Mouse (Mus musculus): ENCODE measurements around the gene Cdh9. TPM values are rescaled to one million over a fixed set of nuclear protein-coding genes. Genes with fewer than 3 reads are reported as not detected.

The Cdh9 gene
- not detected in 2 replicates for total RNA-seq (2015; ENCODE audit: low replicate concordance)
- not detected in 2 replicates for total RNA-seq (2017; ENCODE audit: low replicate concordance)

- no peak for ATAC-seq (replicated peaks; ENCODE audit: low FRiP score, poor library complexity, severe bottlenecking)
Measured at GRCm38 (mm10) chr15:16728470-16729011, at the start of gene Cdh9. Gene Cdh9, plus strand, starts transcription at chr15:16728756.

DNA sequence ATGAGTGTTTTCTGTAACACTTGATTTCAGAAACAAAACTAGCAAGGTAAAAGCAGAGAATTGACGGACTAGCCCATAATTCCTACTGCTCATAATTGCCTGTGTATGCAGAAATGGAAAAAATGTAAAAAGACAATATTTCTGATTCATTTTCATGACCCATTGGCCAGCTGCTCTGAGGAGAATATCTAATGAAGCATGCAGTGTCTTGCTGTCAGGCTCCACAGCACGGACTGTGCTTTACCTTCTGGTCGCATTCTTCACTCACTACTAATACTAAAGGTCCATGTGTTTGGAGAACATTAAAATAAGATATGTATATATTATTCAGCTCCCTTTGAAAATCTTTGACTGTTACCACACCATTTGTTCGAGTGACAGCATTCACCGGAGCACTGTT, 49.5 kb upstream of the Cdh9 start:
- no peak for ATAC-seq (replicated peaks; ENCODE audit: low FRiP score, poor library complexity, severe bottlenecking)

GRCm38 (mm10) chr15:16699821-16700220, 28.7 kb upstream of the Cdh9 start:
- no peak for ATAC-seq (replicated peaks; ENCODE audit: low FRiP score, poor library complexity, severe bottlenecking)

- no peak for ATAC-seq (replicated peaks; ENCODE audit: low FRiP score, poor library complexity, severe bottlenecking)
Measured at GRCm38 (mm10) chr15:16702340-16702739, 26.2 kb upstream of the Cdh9 start.

- ATAC-seq (replicated peaks; ENCODE audit: low FRiP score, poor library complexity, severe bottlenecking), result no peak
Measured at GRCm38 (mm10) chr15:16739088-16739487, 10.5 kb downstream of the Cdh9 start.

DNA sequence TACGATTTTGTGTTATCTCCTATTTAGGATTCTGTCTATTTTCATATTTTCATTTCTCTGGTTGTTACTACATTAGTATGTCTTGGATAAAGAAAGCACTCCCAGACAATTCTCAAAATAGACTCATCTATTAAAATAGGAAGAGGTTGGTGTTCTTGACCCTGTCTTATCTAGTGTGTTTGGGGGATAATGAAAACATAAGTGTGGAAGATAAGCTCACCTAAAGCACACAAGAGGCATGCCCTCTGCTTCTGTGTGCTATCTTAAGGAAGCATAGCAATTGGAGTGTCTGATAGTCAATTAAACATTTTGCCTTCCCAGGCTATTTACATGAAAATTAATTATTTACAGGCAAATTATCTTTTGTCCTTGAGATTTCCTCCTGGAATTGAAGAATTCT, 18.1 kb downstream of the Cdh9 start:
- ATAC-seq (replicated peaks; ENCODE audit: low FRiP score, poor library complexity, severe bottlenecking), result no peak

DNA sequence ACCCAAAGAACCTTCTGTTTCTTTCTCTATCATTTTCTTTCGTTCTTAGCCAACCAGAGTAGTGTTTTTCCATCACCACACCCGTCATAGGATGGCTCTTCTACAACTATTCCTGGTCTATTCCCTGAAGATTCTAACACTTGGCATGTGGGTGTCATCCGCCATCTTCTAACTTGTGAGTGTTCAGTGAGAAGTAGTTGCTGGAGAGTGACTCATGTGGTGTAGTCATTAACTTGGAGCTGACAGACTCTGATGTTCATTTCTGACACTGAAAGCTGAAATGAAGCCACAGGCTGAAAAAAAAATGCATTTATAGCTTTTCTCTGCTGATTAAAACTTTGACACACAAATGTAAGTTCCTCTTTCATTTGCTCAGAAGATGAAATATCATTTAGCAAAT, 34.7 kb downstream of the Cdh9 start:
- ATAC-seq (replicated peaks; ENCODE audit: low FRiP score, poor library complexity, severe bottlenecking), result no peak

GRCm38 (mm10) chr15:16784575-16784974, 56.0 kb downstream of the Cdh9 start:
- ATAC-seq (replicated peaks; ENCODE audit: low FRiP score, poor library complexity, severe bottlenecking), result no peak

- no peak for ATAC-seq (replicated peaks; ENCODE audit: low FRiP score, poor library complexity, severe bottlenecking)
Measured at GRCm38 (mm10) chr15:16792857-16793256, 64.3 kb downstream of the Cdh9 start.

DNA sequence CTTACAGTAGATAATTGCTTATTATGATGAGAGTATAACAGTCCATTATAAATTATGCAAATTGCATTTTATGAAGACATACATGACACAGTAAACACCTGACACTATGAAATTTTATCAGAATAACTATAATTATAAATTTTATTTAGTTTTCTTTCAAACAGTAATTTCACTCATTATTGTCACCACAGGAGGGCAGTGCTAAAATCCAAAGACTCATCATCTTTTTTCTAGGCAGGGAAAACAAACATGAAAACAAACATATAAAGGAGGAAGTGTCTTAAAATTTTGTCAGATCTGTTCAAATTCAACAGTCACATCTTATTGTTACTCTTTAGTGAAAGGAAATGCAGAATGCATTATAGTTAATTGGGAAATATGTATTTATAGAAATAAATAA, 72.7 kb downstream of the Cdh9 start:
- ATAC-seq (replicated peaks; ENCODE audit: low FRiP score, poor library complexity, severe bottlenecking), result no peak

- ATAC-seq (replicated peaks; ENCODE audit: low FRiP score, poor library complexity, severe bottlenecking), result no peak
Measured at GRCm38 (mm10) chr15:16810787-16811186, 82.2 kb downstream of the Cdh9 start.

GRCm38 (mm10) chr15:16814035-16814434, 85.5 kb downstream of the Cdh9 start:
- ATAC-seq (replicated peaks; ENCODE audit: low FRiP score, poor library complexity, severe bottlenecking), result no peak

DNA sequence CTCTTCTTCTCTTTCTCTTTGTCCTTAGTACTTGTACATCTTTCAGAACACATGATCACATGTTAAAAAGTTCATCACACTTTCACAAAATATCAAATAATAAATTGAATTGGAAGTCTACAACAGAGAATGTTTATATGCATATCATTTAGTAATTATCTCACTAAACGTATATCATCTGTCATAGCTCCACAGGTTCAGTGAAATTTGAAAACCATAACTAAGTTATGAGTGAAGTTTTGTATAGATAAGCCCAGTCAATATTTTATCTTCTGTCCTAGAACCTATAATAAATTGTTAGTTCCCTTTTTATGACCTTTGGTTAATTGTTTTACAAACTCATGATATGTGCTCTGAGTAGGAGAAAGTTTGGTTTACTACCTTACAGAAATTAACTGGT, 106.2 kb downstream of the Cdh9 start:
- no peak for ATAC-seq (replicated peaks; ENCODE audit: low FRiP score, poor library complexity, severe bottlenecking)

- ATAC-seq (replicated peaks; ENCODE audit: low FRiP score, poor library complexity, severe bottlenecking), result no peak
Measured at GRCm38 (mm10) chr15:16882542-16882941, 154.0 kb downstream of the Cdh9 start.

DNA sequence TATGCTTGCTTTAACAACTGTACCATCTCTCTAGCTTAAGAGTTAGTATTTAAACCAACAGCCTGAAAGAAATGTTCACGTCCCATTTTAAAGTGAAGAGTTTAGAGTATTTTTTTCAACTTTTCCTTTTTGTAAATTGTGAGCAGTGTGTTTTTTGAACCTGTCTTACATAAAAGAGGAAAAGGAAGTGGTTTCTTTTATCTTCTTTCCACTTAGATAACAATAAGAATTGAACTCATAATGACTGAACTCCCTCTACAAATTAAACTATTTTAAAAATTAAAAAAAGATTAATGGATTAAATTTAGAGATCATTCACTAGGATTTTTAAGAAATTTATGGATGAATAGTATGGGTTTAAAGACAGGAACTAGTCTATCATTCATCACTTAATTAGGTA, 168.1 kb downstream of the Cdh9 start:
- no peak for ATAC-seq (replicated peaks; ENCODE audit: low FRiP score, poor library complexity, severe bottlenecking)

Data from erythroid progenitor cell, adult 5-6 weeks (primary cell).